Mouse (Mus musculus): ENCODE measurements around the gene Nub1.

DNA sequence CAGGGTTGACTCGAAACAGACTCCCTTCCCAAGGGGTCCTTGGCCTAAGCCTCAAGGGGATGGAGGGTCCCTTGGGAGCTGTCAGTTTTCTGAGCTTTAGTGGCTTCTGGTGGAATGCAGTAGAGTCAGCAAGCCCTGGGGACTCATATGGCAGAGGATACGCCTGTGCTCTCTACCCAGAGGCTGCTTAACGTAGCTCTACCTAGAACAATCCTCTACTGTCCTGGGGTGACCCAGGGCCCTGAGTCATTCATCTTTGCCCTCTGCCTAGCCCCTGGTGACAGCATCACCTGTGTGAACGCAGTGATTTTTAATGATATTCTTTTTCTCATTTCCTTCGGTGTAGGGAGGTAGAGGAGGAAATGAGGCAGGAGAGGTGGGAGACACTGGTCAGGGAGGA, 64.4 kb downstream of the Nub1 start:
- TF ChIP-seq POLR2A (IDR thresholded peaks at IDR 0.05; ENCODE audit: low read depth, low read length) (no peak), CTCF (IDR thresholded peaks at IDR 0.05; ENCODE audit: extremely low read depth, insufficient read depth, insufficient read length, insufficient replicate concordance) (no peak)

All from spleen, adult 2 months (tissue).